Mouse (Mus musculus): ENCODE data around the gene Tmem151b.

GRCm38 (mm10) chr17:45564531-45565084, 15.1 kb upstream of the Tmem151b start:
- TF ChIP-seq CTCF (conservative IDR thresholded peaks at IDR 0.05; ENCODE audit: low read length) (no peak), NANOG (IDR thresholded peaks at IDR 0.05; ENCODE audit: borderline replicate concordance, low read length) (no peak), POU5F1 (IDR thresholded peaks at IDR 0.05; ENCODE audit: borderline replicate concordance, low read length) (no peak)
